In genomic region chr1:133278539-133278938, GRCm38 (mm10) we compare ENCODE assay signal across 1 mouse cellular context.
TF ChIP-seq lines count a peak whose summit lies in the region.

No protein-coding gene starts in this region.

TF ChIP-seq in CH12.LX, 34 proteins besides CTCF, POLR2A, EP300 and RAD21 (continued from another document):
- TF ChIP-seq CHD2 (IDR thresholded peaks at IDR 0.05; ENCODE audit: low read length) (no peak), NRF1 (IDR thresholded peaks at IDR 0.05; ENCODE audit: low read depth, low read length) (no peak), E2F4 (IDR thresholded peaks at IDR 0.05; ENCODE audit: insufficient replicate concordance, low read depth, low read length) (no peak), ZNF384 (IDR thresholded peaks at IDR 0.05; ENCODE audit: low read depth, low read length) (no peak), GABPA (IDR thresholded peaks at IDR 0.05; ENCODE audit: insufficient replicate concordance, low read depth, low read length) (no peak), JUND (conservative IDR thresholded peaks at IDR 0.05; ENCODE audit: low read depth, low read length) (no peak), POLR2AphosphoS2 (IDR thresholded peaks at IDR 0.05; ENCODE audit: low read depth, low read length) (no peak), MXI1 (IDR thresholded peaks at IDR 0.05; ENCODE audit: low read depth, low read length) (no peak), ETS1 (conservative IDR thresholded peaks at IDR 0.05; ENCODE audit: low read depth, low read length) (no peak), CHD1 (IDR thresholded peaks at IDR 0.05; ENCODE audit: low read depth, low read length) (no peak), MAZ (IDR thresholded peaks at IDR 0.05; ENCODE audit: low read depth, low read length) (no peak), MAFK (IDR thresholded peaks at IDR 0.05; ENCODE audit: insufficient replicate concordance, low read length) (no peak), NELFE (IDR thresholded peaks at IDR 0.05; ENCODE audit: low read depth, low read length) (no peak)
